Mouse (Mus musculus): ENCODE results near the gene Rufy4. TPM values are rescaled to one million over a fixed set of nuclear protein-coding genes. Genes with fewer than 3 reads are reported as not detected.

Rufy4 gene
- polyA plus RNA-seq (2014; fragmentation: Illumina TruSeq; extraction: RNeasy Lipid Tissue Mini Kit (QIAGEN cat#74804); ENCODE audit: low read depth, low replicate concordance) = 2.5 TPM

DNA sequence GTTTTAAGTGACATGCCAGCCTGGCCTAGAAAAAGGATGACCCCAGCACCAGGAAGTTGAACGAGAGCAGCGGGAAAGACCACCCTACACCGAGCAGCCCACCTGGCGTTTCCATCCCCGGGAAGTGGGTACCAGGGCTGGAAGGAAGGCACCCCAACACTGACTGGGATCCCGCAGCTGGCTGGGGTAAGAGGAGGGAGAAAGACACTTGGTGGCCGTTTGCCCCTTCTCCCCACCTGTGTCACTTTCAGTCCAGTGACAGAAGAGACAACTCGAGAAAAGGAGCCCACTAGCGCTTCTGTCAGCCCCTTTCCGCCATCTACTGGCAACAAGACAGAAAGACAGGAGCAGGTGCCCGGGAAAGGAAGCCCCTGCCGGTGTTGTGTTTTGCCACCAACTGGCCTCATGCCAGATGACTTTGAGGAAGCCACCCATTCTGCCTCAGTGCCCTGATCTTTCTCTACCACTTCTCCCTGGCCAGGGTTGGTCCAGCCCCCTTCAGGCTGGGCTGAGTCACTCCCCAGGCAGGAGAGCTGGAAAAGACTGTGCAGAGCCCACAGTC, at the start of gene Rufy4:
Gene Rufy4 (plus strand): TSS at position 551 of the 562 bp plus-strand sequence.

GRCm38 (mm10) chr1:74124021-74124981, 1.0 kb upstream of the Rufy4 start, which contains the start of gene Tns1:
Tns1 (minus strand) TSS chr1:74124449.

DNA sequence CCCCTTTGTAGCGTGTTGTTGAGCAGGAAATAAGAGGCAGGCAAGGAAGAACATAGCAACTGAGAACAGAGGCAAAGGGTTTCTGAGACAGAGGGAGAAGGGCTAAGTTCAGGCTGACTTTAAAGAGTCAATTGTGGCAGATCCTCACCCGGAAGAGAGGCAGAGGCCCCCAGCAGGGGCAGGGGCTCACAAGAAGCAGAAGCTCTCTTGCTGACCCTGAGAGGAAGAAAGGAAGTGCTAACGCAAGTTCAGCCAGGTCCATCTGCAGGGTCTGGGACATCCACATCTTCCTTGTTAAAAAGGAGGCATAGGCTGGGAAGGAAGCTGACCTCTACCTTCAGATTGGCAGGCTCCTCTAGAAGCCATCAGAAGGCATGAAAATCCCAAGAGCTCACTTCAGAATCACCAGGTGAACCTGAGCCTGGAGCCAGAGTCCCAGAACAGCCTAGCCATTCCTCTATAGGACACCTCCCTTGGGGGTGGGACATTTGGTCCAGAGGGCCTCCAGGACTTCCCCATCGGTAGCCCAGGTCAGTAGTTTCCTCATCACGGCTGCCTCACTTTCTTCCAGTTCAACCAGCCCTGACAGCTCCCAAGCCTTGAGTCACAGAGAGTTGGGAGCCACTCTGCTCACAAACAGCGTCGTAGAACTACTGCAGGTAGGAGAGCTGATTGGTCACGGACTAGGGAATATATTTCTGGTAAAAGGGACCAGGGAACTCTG, 28.3 kb downstream of the Rufy4 start, which contains the start of gene Cxcr2:
Gene Cxcr2 (plus strand): TSS at position 529 of the 724 bp plus-strand sequence.

DNA sequence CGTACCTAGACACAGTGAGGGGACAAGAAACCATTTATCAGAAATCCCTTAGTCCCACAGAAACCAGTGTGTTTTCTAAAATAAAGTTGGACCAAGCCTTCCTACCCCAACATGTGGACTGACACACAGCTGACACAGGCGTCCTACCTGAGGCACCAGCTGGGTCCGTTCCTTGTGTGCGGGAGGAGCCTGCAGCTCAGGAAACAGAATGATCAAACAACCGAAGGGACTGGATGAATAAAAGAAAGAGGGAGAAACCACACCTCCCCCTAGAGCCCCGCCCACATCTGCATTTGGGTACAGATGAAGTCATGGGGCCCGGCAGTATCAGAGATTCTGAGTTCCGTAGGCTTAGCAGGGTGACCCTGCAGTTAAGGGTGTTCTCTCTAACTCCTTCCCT, 69.1 kb downstream of the Rufy4 start, which contains the start of gene Cxcr1:
Gene Cxcr1 (minus strand): TSS at position 187 of the 400 bp plus-strand sequence.

Other genes starting within 250 kb of the Rufy4 start
- 215 TPM for gene Tns1, start 1.1 kb upstream of the Rufy4 start, polyA plus RNA-seq (2014; fragmentation: Illumina TruSeq; extraction: RNeasy Lipid Tissue Mini Kit (QIAGEN cat#74804); ENCODE audit: low read depth, low replicate concordance)
- 0.14 TPM for gene Cxcr2, start 28.4 kb downstream of the Rufy4 start, polyA plus RNA-seq (2014; fragmentation: Illumina TruSeq; extraction: RNeasy Lipid Tissue Mini Kit (QIAGEN cat#74804); ENCODE audit: low read depth, low replicate concordance)
- not detected for gene Cxcr1, start 69.1 kb downstream of the Rufy4 start, polyA plus RNA-seq (2014; fragmentation: Illumina TruSeq; extraction: RNeasy Lipid Tissue Mini Kit (QIAGEN cat#74804); ENCODE audit: low read depth, low replicate concordance)
- 299 TPM for gene Arpc2, start 110.5 kb downstream of the Rufy4 start, polyA plus RNA-seq (2014; fragmentation: Illumina TruSeq; extraction: RNeasy Lipid Tissue Mini Kit (QIAGEN cat#74804); ENCODE audit: low read depth, low replicate concordance)
- gene Gpbar1, start 153.0 kb downstream of the Rufy4 start, polyA plus RNA-seq (2014; fragmentation: Illumina TruSeq; extraction: RNeasy Lipid Tissue Mini Kit (QIAGEN cat#74804); ENCODE audit: low read depth, low replicate concordance) = 0.60 TPM
- gene Aamp, start 159.2 kb downstream of the Rufy4 start, polyA plus RNA-seq (2014; fragmentation: Illumina TruSeq; extraction: RNeasy Lipid Tissue Mini Kit (QIAGEN cat#74804); ENCODE audit: low read depth, low replicate concordance) = 181 TPM
- gene Pnkd, start 159.4 kb downstream of the Rufy4 start, polyA plus RNA-seq (2014; fragmentation: Illumina TruSeq; extraction: RNeasy Lipid Tissue Mini Kit (QIAGEN cat#74804); ENCODE audit: low read depth, low replicate concordance) = 113 TPM
- 80.6 TPM for gene Tmbim1, start 180.1 kb downstream of the Rufy4 start, polyA plus RNA-seq (2014; fragmentation: Illumina TruSeq; extraction: RNeasy Lipid Tissue Mini Kit (QIAGEN cat#74804); ENCODE audit: low read depth, low replicate concordance)
- 3.6 TPM for gene Catip, start 236.6 kb downstream of the Rufy4 start, polyA plus RNA-seq (2014; fragmentation: Illumina TruSeq; extraction: RNeasy Lipid Tissue Mini Kit (QIAGEN cat#74804); ENCODE audit: low read depth, low replicate concordance)
- 16.4 TPM for gene Slc11a1, start 249.7 kb downstream of the Rufy4 start, polyA plus RNA-seq (2014; fragmentation: Illumina TruSeq; extraction: RNeasy Lipid Tissue Mini Kit (QIAGEN cat#74804); ENCODE audit: low read depth, low replicate concordance)